Mouse (Mus musculus) adrenal gland, postnatal 0 days (tissue): Measurements from ENCODE around the gene Gm4133. TPM values are rescaled to one million over a fixed set of nuclear protein-coding genes. Genes with fewer than 3 reads are reported as not detected.

ENCODE experiments used
- polyA plus RNA-seq: library from polyadenylated mRNA; unstranded; fragments of >200 nt; fragmentation: Nextera tagmentation; extraction: Ambion mirVana; gene quantifications from 2 replicates; pipeline ENCODE4 v1.2.1, GENCODE M21; 2015

Gene Gm4133
- polyA plus RNA-seq, result not detected in 2 replicates

DNA sequence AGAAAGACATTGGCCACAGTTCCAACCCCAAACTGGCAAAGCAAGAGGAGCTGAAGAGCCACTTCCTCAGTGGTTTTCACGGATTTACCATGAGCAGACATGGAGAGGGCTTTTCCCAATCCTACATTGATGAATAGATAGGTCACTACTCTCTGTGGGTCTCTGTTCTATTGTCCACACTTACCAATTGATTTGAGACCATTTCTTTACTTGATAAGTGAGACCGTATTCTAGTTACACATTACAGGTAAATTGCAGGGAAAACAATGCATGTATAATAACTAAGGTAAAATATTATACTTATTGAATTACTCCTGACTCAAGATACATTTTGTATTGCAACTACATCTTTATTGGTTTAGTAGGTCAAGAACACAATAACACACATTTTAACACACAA, at the start of gene Gm4133:
Gene Gm4133, minus strand, starts transcription at position 101 of the 400 bp plus-strand sequence.

DNA sequence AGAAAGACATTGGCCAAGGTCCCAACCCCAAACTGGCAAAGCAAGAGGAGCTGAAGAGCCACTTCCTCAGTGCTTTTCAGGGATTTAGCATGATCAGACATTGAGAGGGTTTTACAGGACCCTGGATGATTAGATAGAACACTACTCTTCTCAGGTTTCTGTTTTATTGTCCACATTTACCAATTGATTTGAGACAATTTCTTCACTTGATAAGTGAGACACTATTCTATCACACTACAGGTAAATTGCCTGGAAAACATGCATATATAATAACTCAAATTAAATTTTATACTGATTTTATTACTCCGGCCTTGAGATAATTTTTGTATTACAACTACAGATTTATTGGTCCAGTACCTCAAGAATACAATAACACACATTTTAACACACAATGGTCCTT, 41.4 kb upstream of the Gm4133 start, which contains the start of gene Gm5728:
Gene Gm5728, minus strand, starts transcription at position 101 of the 400 bp plus-strand sequence.

Other genes with a start within 250 kb of the Gm4133 start
- gene Vmn1r91, start 234.4 kb downstream of the Gm4133 start, polyA plus RNA-seq, result not detected in 2 replicates
- not detected in 2 replicates for gene Gm16442, start 211.5 kb downstream of the Gm4133 start, polyA plus RNA-seq
- gene Vmn1r93, start 195.0 kb downstream of the Gm4133 start, polyA plus RNA-seq, result not detected in 2 replicates
- gene Vmn1r94, start 165.7 kb downstream of the Gm4133 start, polyA plus RNA-seq, result not detected in 2 replicates
- gene Vmn1r95, start 140.4 kb downstream of the Gm4133 start, polyA plus RNA-seq, result not detected in 2 replicates
- not detected in 2 replicates for gene Gm6164, start 128.5 kb downstream of the Gm4133 start, polyA plus RNA-seq
- not detected in 2 replicates for gene Gm4498, start 100.2 kb downstream of the Gm4133 start, polyA plus RNA-seq
- gene Gm5890, start 71.2 kb downstream of the Gm4133 start, polyA plus RNA-seq, result not detected in 2 replicates
- not detected in 2 replicates for gene Gm5728, start 41.3 kb upstream of the Gm4133 start, polyA plus RNA-seq
- gene Vmn1r100, start 83.9 kb upstream of the Gm4133 start, polyA plus RNA-seq, result not detected in 2 replicates
- not detected in 2 replicates for gene Vmn1r101, start 108.5 kb upstream of the Gm4133 start, polyA plus RNA-seq
- gene Gm10670, start 140.9 kb upstream of the Gm4133 start, polyA plus RNA-seq, result not detected in 2 replicates
- not detected in 2 replicates for gene Vmn1r103, start 176.5 kb upstream of the Gm4133 start, polyA plus RNA-seq
- not detected in 2 replicates for gene Vmn1r104, start 199.8 kb upstream of the Gm4133 start, polyA plus RNA-seq
- not detected in 2 replicates for gene Gm5726, start 211.7 kb upstream of the Gm4133 start, polyA plus RNA-seq
- gene Gm4141, start 242.2 kb upstream of the Gm4133 start, polyA plus RNA-seq, result not detected in 2 replicates